Mouse (Mus musculus): Measurements from ENCODE around the gene Olfr525. TPM values are rescaled to one million over a fixed set of nuclear protein-coding genes. Genes with fewer than 3 reads are reported as not detected.

The Olfr525 gene
- not detected in 2 replicates for polyA plus RNA-seq (2015; fragmentation: Nextera tagmentation; extraction: Ambion mirVana)

GRCm38 (mm10) chr7:140320558-140320957, at the start of gene Olfr525:
Gene Olfr525 (plus strand): TSS chr7:140320858.
- Histone ChIP-seq H3K4me1 (replicated peaks; ENCODE audit: control insufficient read depth, insufficient read depth, low read length) (no peaks in the 10 kb centered on the region), H3K27me3 (replicated peaks; ENCODE audit: control insufficient read depth, insufficient read depth, low read length) (no peaks in the 10 kb centered on the region), H3K27ac (ENCODE audit: low read length) (no peak within 1 kb of the TSS), H3K9me3 (ENCODE audit: control insufficient read depth, low read length) (no peaks in the 10 kb centered on the region), H3K9ac (replicated peaks; ENCODE audit: low read depth, low read length) (no peak within 1 kb of the TSS), H3K4me3 (replicated peaks; ENCODE audit: low read length) (no peak within 1 kb of the TSS), H3K36me3 (ENCODE audit: control insufficient read depth, insufficient read depth) (no peaks in the 10 kb centered on the region), H3K4me2 (ENCODE audit: low read length) (no peak within 1 kb of the TSS)
- WGBS, result 64% methylated on average over 1 of the region's 1 CpGs
- no peak for ATAC-seq

GRCm38 (mm10) chr7:140295746-140296145, 24.9 kb upstream of the Olfr525 start:
- Histone ChIP-seq H3K4me3 (replicated peaks; ENCODE audit: low read length) (no peak overlapping the region), H3K9me3 (ENCODE audit: control insufficient read depth, low read length) (no peaks in the 10 kb centered on the region), H3K27me3 (replicated peaks; ENCODE audit: control insufficient read depth, insufficient read depth, low read length) (no peaks in the 10 kb centered on the region), H3K9ac (replicated peaks; ENCODE audit: low read depth, low read length) (no peak overlapping the region), H3K27ac (ENCODE audit: low read length) (no peak overlapping the region), H3K4me1 (replicated peaks; ENCODE audit: control insufficient read depth, insufficient read depth, low read length) (no peaks in the 10 kb centered on the region), H3K4me2 (ENCODE audit: low read length) (no peak overlapping the region), H3K36me3 (ENCODE audit: control insufficient read depth, insufficient read depth) (no peaks in the 10 kb centered on the region)
- ATAC-seq, result no peak
- 92% methylated on average over 9 of the region's 9 CpGs for WGBS

GRCm38 (mm10) chr7:140296876-140297275, 23.8 kb upstream of the Olfr525 start:
- no peak for ATAC-seq
- no peak overlapping the region for H3K4me2 ChIP-seq (ENCODE audit: low read length)
- WGBS, result 80% methylated on average over 6 of the region's 6 CpGs
- H3K4me1 ChIP-seq (replicated peaks; ENCODE audit: control insufficient read depth, insufficient read depth, low read length), result no peaks in the 10 kb centered on the region
- H3K9me3 ChIP-seq (ENCODE audit: control insufficient read depth, low read length), result no peaks in the 10 kb centered on the region
- no peak overlapping the region for H3K27ac ChIP-seq (ENCODE audit: low read length)
- no peak overlapping the region for H3K9ac ChIP-seq (replicated peaks; ENCODE audit: low read depth, low read length)
- H3K36me3 ChIP-seq (ENCODE audit: control insufficient read depth, insufficient read depth), result no peaks in the 10 kb centered on the region
- H3K4me3 ChIP-seq (replicated peaks; ENCODE audit: low read length), result no peak overlapping the region
- no peaks in the 10 kb centered on the region for H3K27me3 ChIP-seq (replicated peaks; ENCODE audit: control insufficient read depth, insufficient read depth, low read length)

GRCm38 (mm10) chr7:140299416-140299815, 21.2 kb upstream of the Olfr525 start:
- H3K4me3 ChIP-seq (replicated peaks; ENCODE audit: low read length), result no peak overlapping the region
- no peaks in the 10 kb centered on the region for H3K36me3 ChIP-seq (ENCODE audit: control insufficient read depth, insufficient read depth)
- no peak overlapping the region for H3K9ac ChIP-seq (replicated peaks; ENCODE audit: low read depth, low read length)
- H3K4me2 ChIP-seq (ENCODE audit: low read length), result no peak overlapping the region
- no peak overlapping the region for H3K27ac ChIP-seq (ENCODE audit: low read length)
- no peaks in the 10 kb centered on the region for H3K9me3 ChIP-seq (ENCODE audit: control insufficient read depth, low read length)
- 87% methylated on average over 3 of the region's 3 CpGs for WGBS
- no peaks in the 10 kb centered on the region for H3K27me3 ChIP-seq (replicated peaks; ENCODE audit: control insufficient read depth, insufficient read depth, low read length)
- no peak for ATAC-seq
- no peaks in the 10 kb centered on the region for H3K4me1 ChIP-seq (replicated peaks; ENCODE audit: control insufficient read depth, insufficient read depth, low read length)

GRCm38 (mm10) chr7:140319861-140320385, 735 bp upstream of the Olfr525 start:
- no peaks in the 10 kb centered on the region for H3K9me3 ChIP-seq (ENCODE audit: control insufficient read depth, low read length)
- no peaks in the 10 kb centered on the region for H3K27me3 ChIP-seq (replicated peaks; ENCODE audit: control insufficient read depth, insufficient read depth, low read length)
- no peak overlapping the region for H3K27ac ChIP-seq (ENCODE audit: low read length)
- no peak overlapping the region for H3K4me3 ChIP-seq (replicated peaks; ENCODE audit: low read length)
- no peak for ATAC-seq
- H3K36me3 ChIP-seq (ENCODE audit: control insufficient read depth, insufficient read depth), result no peaks in the 10 kb centered on the region
- WGBS, result 82% methylated on average over 3 of the region's 3 CpGs
- no peak overlapping the region for H3K4me2 ChIP-seq (ENCODE audit: low read length)
- H3K4me1 ChIP-seq (replicated peaks; ENCODE audit: control insufficient read depth, insufficient read depth, low read length), result no peaks in the 10 kb centered on the region
- no peak overlapping the region for H3K9ac ChIP-seq (replicated peaks; ENCODE audit: low read depth, low read length)

- no peaks in the 10 kb centered on the region for H3K9me3 ChIP-seq (ENCODE audit: control insufficient read depth, low read length)
- no peaks in the 10 kb centered on the region for H3K27me3 ChIP-seq (replicated peaks; ENCODE audit: control insufficient read depth, insufficient read depth, low read length)
- no peak overlapping the region for H3K4me2 ChIP-seq (ENCODE audit: low read length)
- no peaks in the 10 kb centered on the region for H3K4me1 ChIP-seq (replicated peaks; ENCODE audit: control insufficient read depth, insufficient read depth, low read length)
- H3K36me3 ChIP-seq (ENCODE audit: control insufficient read depth, insufficient read depth), result no peaks in the 10 kb centered on the region
- ATAC-seq, result no peak
- H3K9ac ChIP-seq (replicated peaks; ENCODE audit: low read depth, low read length), result no peak overlapping the region
- no peak overlapping the region for H3K27ac ChIP-seq (ENCODE audit: low read length)
- H3K4me3 ChIP-seq (replicated peaks; ENCODE audit: low read length), result no peak overlapping the region
Observed at GRCm38 (mm10) chr7:140321135-140321534, 477 bp downstream of the Olfr525 start.

- H3K36me3 ChIP-seq (ENCODE audit: control insufficient read depth, insufficient read depth), result no peaks in the 10 kb centered on the region
- ATAC-seq, result no peak
- H3K4me2 ChIP-seq (ENCODE audit: low read length), result no peak overlapping the region
- H3K27me3 ChIP-seq (replicated peaks; ENCODE audit: control insufficient read depth, insufficient read depth, low read length), result no peaks in the 10 kb centered on the region
- H3K9me3 ChIP-seq (ENCODE audit: control insufficient read depth, low read length), result no peaks in the 10 kb centered on the region
- H3K4me1 ChIP-seq (replicated peaks; ENCODE audit: control insufficient read depth, insufficient read depth, low read length), result no peaks in the 10 kb centered on the region
- no peak overlapping the region for H3K4me3 ChIP-seq (replicated peaks; ENCODE audit: low read length)
- H3K27ac ChIP-seq (ENCODE audit: low read length), result no peak overlapping the region
- 30% methylated on average over 1 of the region's 1 CpGs for WGBS
- H3K9ac ChIP-seq (replicated peaks; ENCODE audit: low read depth, low read length), result no peak overlapping the region
Observed at GRCm38 (mm10) chr7:140329766-140330304, 9.2 kb downstream of the Olfr525 start.

- WGBS, result 88% methylated on average over 2 of the region's 2 CpGs
- Histone ChIP-seq H3K4me1 (replicated peaks; ENCODE audit: control insufficient read depth, insufficient read depth, low read length) (no peaks in the 10 kb centered on the region), H3K36me3 (ENCODE audit: control insufficient read depth, insufficient read depth) (no peaks in the 10 kb centered on the region), H3K27ac (ENCODE audit: low read length) (no peak within 1 kb of the TSS), H3K9me3 (ENCODE audit: control insufficient read depth, low read length) (no peaks in the 10 kb centered on the region), H3K4me2 (ENCODE audit: low read length) (no peak within 1 kb of the TSS), H3K27me3 (replicated peaks; ENCODE audit: control insufficient read depth, insufficient read depth, low read length) (no peaks in the 10 kb centered on the region), H3K9ac (replicated peaks; ENCODE audit: low read depth, low read length) (no peak within 1 kb of the TSS), H3K4me3 (replicated peaks; ENCODE audit: low read length) (no peak within 1 kb of the TSS)
- no peak for ATAC-seq
Observed at GRCm38 (mm10) chr7:140333717-140334116, 13.1 kb downstream of the Olfr525 start, which contains the start of gene Olfr527. Gene Olfr527 (plus strand): TSS chr7:140334017.

GRCm38 (mm10) chr7:140361571-140361970, 40.9 kb downstream of the Olfr525 start, which contains the start of gene Olfr60:
Gene Olfr60 (minus strand): TSS chr7:140361671.
- no peak within 1 kb of the TSS for H3K4me3 ChIP-seq (replicated peaks; ENCODE audit: low read length)
- WGBS, result 77% methylated on average over 3 of the region's 3 CpGs
- ATAC-seq, result no peak

GRCm38 (mm10) chr7:140374300-140374699, 53.6 kb downstream of the Olfr525 start:
- Histone ChIP-seq H3K4me1 (replicated peaks; ENCODE audit: control insufficient read depth, insufficient read depth, low read length) (no peaks in the 10 kb centered on the region), H3K27ac (ENCODE audit: low read length) (no peak overlapping the region), H3K36me3 (ENCODE audit: control insufficient read depth, insufficient read depth) (no peaks in the 10 kb centered on the region), H3K9me3 (ENCODE audit: control insufficient read depth, low read length) (no peaks in the 10 kb centered on the region), H3K27me3 (replicated peaks; ENCODE audit: control insufficient read depth, insufficient read depth, low read length) (no peaks in the 10 kb centered on the region), H3K4me3 (replicated peaks; ENCODE audit: low read length) (no peak overlapping the region), H3K9ac (replicated peaks; ENCODE audit: low read depth, low read length) (no peak overlapping the region), H3K4me2 (ENCODE audit: low read length) (no peak overlapping the region)
- 81% methylated on average over 4 of the region's 4 CpGs for WGBS
- no peak for ATAC-seq

More at GRCm38 (mm10) chr7:140361571-140361970, 40.9 kb downstream of the Olfr525 start, which contains the start of gene Olfr60:
- Histone ChIP-seq H3K9ac (replicated peaks; ENCODE audit: low read depth, low read length) (no peak within 1 kb of the TSS), H3K4me2 (ENCODE audit: low read length) (no peak within 1 kb of the TSS), H3K4me1 (replicated peaks; ENCODE audit: control insufficient read depth, insufficient read depth, low read length) (no peaks in the 10 kb centered on the region), H3K27ac (ENCODE audit: low read length) (no peak within 1 kb of the TSS), H3K36me3 (ENCODE audit: control insufficient read depth, insufficient read depth) (no peaks in the 10 kb centered on the region), H3K27me3 (replicated peaks; ENCODE audit: control insufficient read depth, insufficient read depth, low read length) (no peaks in the 10 kb centered on the region), H3K9me3 (ENCODE audit: control insufficient read depth, low read length) (no peaks in the 10 kb centered on the region)
